Mouse (Mus musculus): ENCODE measurements around the gene 2310033P09Rik.
"Not testable (repeated sequence)": the region's sequence is repeated elsewhere in the genome, so short reads cannot be mapped to it uniquely, and the experiment has no call there.

2310033P09Rik gene

GRCm38 (mm10) chr11:59201216-59202002 is 6.7 kb upstream of the 2310033P09Rik start:
- no peak for DNase-seq (ENCODE audit: low spot score)

GRCm38 (mm10) chr11:59202081-59202995 is 5.8 kb upstream of the 2310033P09Rik start, which contains the start of gene Mrpl55:
Gene Mrpl55 (plus strand): TSS chr11:59202486.
- DNase-seq (ENCODE audit: low spot score) = peak; percentile 96

DNA sequence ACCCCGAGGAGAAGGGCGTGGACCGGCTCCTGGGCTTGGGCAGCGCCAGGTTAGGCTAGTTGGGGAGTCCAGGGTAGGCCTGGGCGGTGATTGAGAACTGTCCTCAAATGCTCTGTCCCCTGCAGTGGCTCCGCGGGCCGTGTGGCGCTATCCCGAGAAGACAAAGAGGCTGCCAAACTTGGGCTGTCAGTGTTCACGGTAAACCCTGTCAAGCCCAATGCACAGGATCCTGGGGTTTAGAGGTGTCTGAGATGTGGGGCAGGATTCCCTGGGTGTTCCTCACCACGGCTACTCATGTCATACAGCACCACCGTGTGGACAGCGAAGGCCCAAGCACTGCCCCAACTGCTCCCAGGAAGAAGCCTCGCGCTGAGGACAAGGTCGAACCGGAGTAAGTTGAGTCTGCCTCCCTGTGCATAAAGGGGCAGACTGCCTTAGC is 901 bp downstream of the 2310033P09Rik start:
- DNase-seq (ENCODE audit: low spot score) = peak; percentile 53

DNA sequence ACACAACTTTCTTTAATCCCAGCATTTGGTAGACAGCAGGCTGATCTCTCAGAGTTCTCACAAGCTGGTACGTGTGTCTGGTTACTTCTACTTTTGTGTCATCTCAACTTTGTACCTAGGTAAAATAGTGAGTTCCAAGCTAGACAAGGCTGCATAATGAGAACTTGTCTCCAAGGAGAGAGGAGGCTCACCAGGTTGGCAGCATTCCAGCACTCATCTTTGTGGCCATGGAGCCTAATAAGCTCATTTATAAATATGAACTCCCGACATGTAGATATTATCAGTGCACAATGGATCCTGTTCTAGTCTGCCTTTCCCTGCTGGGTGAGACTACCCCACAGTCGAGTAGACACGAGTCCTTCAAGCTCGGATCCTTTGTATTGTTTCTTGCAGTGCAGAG is 1.5 kb downstream of the 2310033P09Rik start:
- DNase-seq (ENCODE audit: low spot score) = no peak

GRCm38 (mm10) chr11:59210020-59210419 is 1.9 kb downstream of the 2310033P09Rik start:
- no peak for DNase-seq (ENCODE audit: low spot score)

DNA sequence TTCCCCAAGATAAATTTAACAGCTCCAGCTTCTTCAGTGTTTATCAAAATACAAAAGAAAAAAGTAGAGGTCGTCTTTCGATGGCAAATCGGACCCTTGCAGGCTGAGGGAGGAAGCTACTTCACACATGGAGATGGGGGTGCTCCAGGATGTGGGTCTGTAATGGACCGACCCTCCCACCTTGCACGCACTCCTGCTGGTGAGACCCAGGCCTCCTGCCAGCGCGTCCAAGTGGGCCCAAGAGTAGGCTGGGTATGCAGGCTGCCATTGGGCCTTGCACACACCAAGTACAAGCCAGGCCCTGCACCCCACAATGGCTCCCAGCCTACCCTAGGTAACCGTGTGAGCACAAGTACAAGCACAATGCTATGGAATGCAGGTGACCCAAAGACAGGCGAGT is 3.4 kb downstream of the 2310033P09Rik start:
- not testable (repeated sequence) for DNase-seq (ENCODE audit: low spot score)

DNA sequence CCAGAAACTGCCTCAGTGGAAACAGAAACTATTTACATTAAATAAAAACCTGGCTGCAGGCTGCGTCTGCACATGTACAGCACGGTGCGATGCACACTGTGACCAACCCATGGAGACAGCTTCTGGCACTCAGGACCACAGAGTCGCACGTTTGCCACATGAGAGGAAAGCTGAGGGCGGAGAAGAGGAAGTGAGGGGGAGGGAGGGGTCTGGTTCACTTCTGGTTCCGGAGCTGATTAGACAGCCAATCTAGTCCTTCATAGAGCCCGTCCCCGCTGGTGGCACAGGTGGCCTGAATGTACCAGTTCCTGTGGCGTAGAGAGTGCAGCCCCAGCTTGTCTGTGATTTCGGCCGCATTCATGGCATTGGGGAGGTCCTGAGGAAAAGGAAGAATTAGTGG is 4.2 kb downstream of the 2310033P09Rik start:
- not testable (repeated sequence) for DNase-seq (ENCODE audit: low spot score)

- DNase-seq (ENCODE audit: low spot score) = no peak
Measured at GRCm38 (mm10) chr11:59212892-59213494, 4.9 kb downstream of the 2310033P09Rik start.

- no peak for DNase-seq (ENCODE audit: low spot score)
Measured at GRCm38 (mm10) chr11:59216955-59217354, 8.8 kb downstream of the 2310033P09Rik start.

- DNase-seq (ENCODE audit: low spot score) = peak; percentile 45
Measured at GRCm38 (mm10) chr11:59218389-59218998, 10.4 kb downstream of the 2310033P09Rik start.

DNA sequence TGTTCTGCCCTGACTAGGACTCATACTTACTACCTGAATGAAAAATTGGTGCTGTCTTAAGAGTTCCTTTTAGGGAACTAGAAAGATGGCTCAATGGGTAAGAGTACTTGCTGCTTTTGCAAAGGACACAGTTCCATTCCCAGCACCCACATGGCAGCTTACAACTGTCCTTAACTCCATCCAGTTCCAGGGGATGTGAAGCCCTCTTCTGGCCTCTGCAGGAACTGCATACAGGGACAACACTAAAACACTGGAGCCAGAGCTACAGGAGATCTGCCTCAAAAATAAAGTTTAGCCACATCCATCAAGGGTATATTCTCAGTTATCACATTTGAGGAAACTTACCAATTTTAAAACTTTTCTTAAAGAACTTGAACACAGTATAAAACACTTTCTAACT is 10.9 kb downstream of the 2310033P09Rik start:
- no peak for DNase-seq (ENCODE audit: low spot score)

- no peak for DNase-seq (ENCODE audit: low spot score)
Measured at GRCm38 (mm10) chr11:59221604-59222003, 13.5 kb downstream of the 2310033P09Rik start.

DNA sequence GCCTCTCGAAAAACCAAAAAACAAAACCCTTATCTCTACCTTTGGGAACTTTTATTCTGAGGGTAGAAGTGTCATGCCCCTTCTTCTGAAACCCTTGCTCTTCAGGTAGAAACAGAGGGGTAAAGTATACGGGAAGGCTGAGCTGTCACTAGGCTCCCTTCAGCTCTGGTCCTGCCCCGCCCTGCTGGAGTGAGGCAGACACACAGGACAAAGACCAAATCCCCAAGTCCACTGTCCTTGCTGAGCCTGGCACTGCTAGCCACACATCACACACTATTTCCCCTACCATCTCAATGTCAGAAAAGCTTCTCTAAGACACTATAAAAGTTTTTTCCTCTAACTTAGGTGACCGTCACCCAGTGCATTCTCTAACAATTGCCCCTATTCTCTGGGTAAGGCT is 14.2 kb downstream of the 2310033P09Rik start:
- DNase-seq (ENCODE audit: low spot score) = no peak

DNA sequence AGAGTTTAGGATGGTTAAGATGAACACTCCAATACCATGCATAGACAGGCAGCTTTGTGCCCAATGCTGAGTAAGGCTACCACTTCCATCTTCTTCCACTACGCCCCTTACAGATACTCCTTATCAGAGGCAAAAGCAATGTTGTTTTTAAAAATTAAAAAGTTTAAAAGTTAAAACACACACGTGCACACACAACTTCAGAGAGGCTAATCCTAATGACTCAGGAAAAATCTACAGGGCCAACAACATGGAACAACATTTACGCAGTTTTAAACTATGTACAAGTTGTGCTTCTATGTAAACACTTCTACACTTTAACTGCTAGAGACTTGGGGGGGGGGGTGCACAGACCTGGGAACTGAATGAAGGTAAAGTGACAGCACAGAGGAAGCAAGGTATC is 15.9 kb downstream of the 2310033P09Rik start:
- DNase-seq (ENCODE audit: low spot score) = no peak

DNA sequence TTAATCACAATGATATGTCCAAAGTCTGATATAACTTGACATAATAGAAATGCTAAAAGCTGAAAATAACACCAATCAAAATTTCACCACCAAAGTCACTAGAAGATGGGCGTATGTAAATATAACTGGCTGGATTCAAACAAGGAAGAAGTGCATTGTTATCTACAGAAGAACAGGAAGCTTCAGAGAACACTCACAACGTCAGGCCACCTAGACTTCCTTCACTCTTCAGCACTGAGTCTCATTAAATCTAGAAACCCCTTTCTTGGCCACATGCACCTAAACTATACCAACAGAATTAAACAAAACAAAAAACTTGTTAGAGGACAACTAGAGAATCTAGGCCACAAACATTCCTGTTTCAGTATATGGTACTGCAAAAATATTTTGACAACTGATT is 16.3 kb downstream of the 2310033P09Rik start:
- DNase-seq (ENCODE audit: low spot score) = no peak

DNA sequence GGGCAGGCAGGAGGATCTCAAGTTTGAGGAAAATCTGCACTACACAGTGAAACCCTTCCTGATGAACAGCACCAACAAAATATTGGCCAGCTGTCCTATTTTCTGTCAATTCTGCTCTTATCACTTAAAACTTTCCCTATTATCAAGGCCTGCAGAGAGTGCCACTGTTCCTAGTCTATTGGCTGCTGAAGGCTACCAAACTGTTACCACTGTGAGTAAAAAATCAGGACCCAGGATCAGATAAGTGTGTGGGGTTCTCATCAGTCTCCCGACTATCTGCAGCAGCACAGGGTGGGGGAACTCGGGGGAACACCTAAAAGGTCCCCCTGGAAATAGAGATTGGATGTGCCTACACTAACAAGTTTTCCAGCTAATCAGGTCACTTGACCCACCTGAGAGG is 17.0 kb downstream of the 2310033P09Rik start:
- DNase-seq (ENCODE audit: low spot score) = no peak

DNA sequence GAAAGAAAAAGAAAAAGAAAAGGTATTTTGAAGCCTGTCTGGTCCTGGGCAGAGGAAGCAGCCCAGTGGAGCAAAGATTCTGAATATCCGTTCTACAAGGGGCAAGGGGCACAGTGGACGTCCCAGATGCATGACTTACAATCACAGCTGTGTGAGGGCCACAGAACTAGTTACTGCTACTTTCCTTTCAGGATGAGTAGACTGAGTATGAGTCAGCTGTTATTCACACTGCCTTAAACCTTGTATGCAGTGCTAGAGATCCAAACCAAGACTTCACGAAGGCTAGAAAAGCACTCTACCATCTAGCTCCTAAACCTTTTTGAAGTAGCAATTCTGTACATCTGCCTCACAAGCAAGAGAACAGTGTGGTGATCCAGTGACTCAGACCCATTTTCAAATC is 18.1 kb downstream of the 2310033P09Rik start:
- DNase-seq (ENCODE audit: low spot score) = no peak

GRCm38 (mm10) chr11:59226787-59227603 is 18.9 kb downstream of the 2310033P09Rik start:
- no peak for DNase-seq (ENCODE audit: low spot score)

DNA sequence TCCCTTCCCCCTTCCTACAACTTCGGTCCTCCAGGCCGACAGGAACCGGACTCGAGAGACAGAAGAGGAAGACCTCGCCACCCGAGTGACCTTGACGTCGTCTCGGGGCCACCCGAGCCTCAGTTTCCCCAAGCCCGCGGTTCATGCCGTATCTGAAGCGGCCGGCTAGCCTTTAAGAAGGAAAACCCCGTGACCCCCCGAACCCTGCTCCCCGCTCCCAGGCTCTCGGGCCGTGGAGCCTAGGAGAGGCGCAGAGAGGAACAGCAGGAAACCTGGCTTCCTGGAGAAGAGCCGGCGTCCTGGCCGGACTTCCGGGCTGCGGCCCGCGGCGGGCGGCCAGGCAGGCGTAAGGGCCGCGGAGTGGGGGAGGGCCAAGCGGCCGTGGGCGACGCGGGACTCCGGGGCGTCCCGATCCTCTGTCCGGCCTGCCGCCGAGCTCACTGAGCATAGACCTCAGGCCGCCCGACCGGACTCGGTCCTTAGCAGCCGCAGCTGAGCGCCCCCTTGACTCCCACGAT is 19.5 kb downstream of the 2310033P09Rik start:
- no peak for DNase-seq (ENCODE audit: low spot score)

DNA sequence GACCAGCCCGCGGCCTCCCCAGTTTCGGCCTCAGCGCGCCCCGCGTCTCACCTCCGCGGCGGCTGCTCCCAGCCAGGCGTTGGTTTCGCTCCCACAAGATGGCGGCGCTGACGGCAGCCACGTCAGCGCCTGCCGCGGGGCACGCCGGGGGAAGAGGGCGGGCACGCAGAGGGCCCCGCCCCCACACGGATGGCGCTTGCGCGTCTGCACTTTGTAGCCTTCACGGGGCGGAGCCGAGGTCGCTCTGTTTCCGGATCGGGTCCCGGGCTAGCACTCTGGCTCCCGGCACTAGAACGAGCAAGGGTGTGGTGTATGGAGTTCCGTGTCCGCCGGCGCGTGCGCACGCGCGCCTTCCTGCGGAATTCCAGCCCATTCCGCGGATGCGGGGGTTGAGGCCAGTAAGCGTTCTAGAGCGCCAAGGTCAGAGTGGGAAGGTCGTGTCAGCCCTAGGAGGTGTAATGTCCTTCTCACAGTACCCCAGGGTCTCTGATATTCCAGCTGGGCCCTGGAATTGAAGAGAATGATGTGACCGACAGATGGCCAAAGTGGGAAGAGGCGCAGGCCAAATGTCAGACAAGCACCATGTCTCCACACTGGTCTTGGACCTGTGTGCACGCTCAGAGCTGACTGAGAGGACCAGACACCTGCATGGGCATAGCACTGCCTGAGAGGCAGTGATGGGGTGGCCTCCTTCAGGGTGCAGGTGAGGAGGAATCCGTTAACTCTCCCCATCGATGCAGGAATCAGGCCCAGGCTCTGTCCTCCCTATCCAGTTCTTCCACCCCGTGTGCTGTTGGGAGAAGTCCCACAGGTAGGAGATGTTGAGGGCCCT is 20.2 kb downstream of the 2310033P09Rik start, which contains the start of gene Arf1:
Arf1 (minus strand) TSS at position 149 of the 832 bp plus-strand sequence.
- peak; percentile 96 for DNase-seq (ENCODE audit: low spot score)
